Mouse (Mus musculus) limb, embryonic 15.5 days (tissue): ENCODE data around the gene Tbxa2r. TPM values are rescaled to one million over a fixed set of nuclear protein-coding genes. Genes with fewer than 3 reads are reported as not detected.

Experiments
- ATAC-seq: fragments of 200-750 bp; cut with Nextera tagmentation; 2 replicates; pipeline ENCODE4 v1.8.0; 2017; ENCODE audit warnings: low read depth, moderate TSS enrichment; ENCODE audit not compliant: insufficient number of reproducible peaks, low FRiP score, low TSS enrichment
- H3K27ac ChIP-seq: fragments of 300-500 bp; sonication (generic); 2 replicates; pipeline ENCODE4 v1.5.1; 2015; ENCODE audit warnings: moderate library complexity, mild to moderate bottlenecking, inconsistent platforms
- H3K27me3 ChIP-seq: fragments of 300-500 bp; sonication (generic); 2 replicates; pipeline ENCODE4 v1.6.1; 2015; ENCODE audit warnings: inconsistent platforms
- H3K36me3 ChIP-seq: fragments of 300-500 bp; sonication (generic); 2 replicates; pipeline ENCODE4 v1.6.1; 2015; ENCODE audit warnings: inconsistent platforms
- H3K4me1 ChIP-seq: fragments of 300-500 bp; sonication (generic); 2 replicates; pipeline ENCODE4 v1.6.1; 2015; ENCODE audit warnings: inconsistent platforms
- H3K4me2 ChIP-seq: fragments of 300-500 bp; sonication (generic); 2 replicates; pipeline ENCODE4 v1.6.1; 2015; ENCODE audit warnings: mild to moderate bottlenecking, inconsistent platforms
- H3K4me3 ChIP-seq: fragments of 300-500 bp; sonication (generic); 2 replicates; pipeline ENCODE4 v1.5.1; 2015; ENCODE audit warnings: mild to moderate bottlenecking, inconsistent platforms
- H3K9ac ChIP-seq: fragments of 300-500 bp; sonication (generic); 2 replicates; pipeline ENCODE4 v1.6.1; 2015; ENCODE audit warnings: inconsistent platforms
- H3K9me3 ChIP-seq: fragments of 300-500 bp; sonication (generic); 2 replicates; pipeline ENCODE4 v1.6.1; 2016; ENCODE audit warnings: inconsistent platforms
- WGBS: fragments of 180-500 bp; shearing (Covaris S2); methylation state at CpG from one replicate; pipeline ENCODE4 v1.1.7; 2015; 5-methylcytosine and 5-hydroxymethylcytosine counted together
- polyA plus RNA-seq: library from polyadenylated mRNA; unstranded; fragments of >200 nt; fragmentation: Nextera tagmentation; extraction: Ambion mirVana; gene quantifications from 2 replicates; pipeline ENCODE4 v1.2.1, GENCODE M21; 2015

The Tbxa2r gene
- polyA plus RNA-seq, 1 experiment from 2014 or later, result 11.9 TPM

GRCm38 (mm10) chr10:81291511-81292104 is 36.9 kb upstream of the Tbxa2r start, which contains the start of gene Tjp3:
Tjp3 (minus strand) TSS chr10:81291581.
- H3K4me2 ChIP-seq, result peak within 1 kb of the TSS; percentile 10; the same call in 1 of the 2 replicates
- peaks cover 44% of the 10 kb centered on the region for H3K4me1 ChIP-seq
- H3K9ac ChIP-seq, result no peak within 1 kb of the TSS
- peaks cover 11% of the 10 kb centered on the region; the same call in 1 of the 2 replicates for H3K36me3 ChIP-seq
- 65% methylated on average over 9 of the region's 9 CpGs for WGBS
- no peaks in the 10 kb centered on the region for H3K9me3 ChIP-seq
- peak within 1 kb of the TSS; percentile 86 for H3K4me3 ChIP-seq
- peaks cover 32% of the 10 kb centered on the region for H3K27me3 ChIP-seq
- ATAC-seq, result no peak
- H3K27ac ChIP-seq, result peak within 1 kb of the TSS; percentile 50; the same call in 1 of the 2 replicates

- Histone ChIP-seq H3K36me3 (peaks cover 12% of the 10 kb centered on the region; the same call in 1 of the 2 replicates), H3K27me3 (peaks cover 24% of the 10 kb centered on the region), H3K4me2 (peak within 1 kb of the TSS; percentile 79), H3K27ac (peak within 1 kb of the TSS; percentile 91), H3K9ac (peak within 1 kb of the TSS; percentile 74), H3K4me3 (peak within 1 kb of the TSS; percentile 86), H3K4me1 (peaks cover 50% of the 10 kb centered on the region), H3K9me3 (no peaks in the 10 kb centered on the region)
- ATAC-seq, result peak; percentile 95
- under 1% methylated on average over 67 of the region's 80 CpGs for WGBS
Measured at GRCm38 (mm10) chr10:81292554-81293333, 35.8 kb upstream of the Tbxa2r start, which contains the start of gene Pip5k1c. Pip5k1c (plus strand) TSS chr10:81292963.

- WGBS, result 5% methylated on average over 25 of the region's 25 CpGs
- ATAC-seq, result no peak
- peaks cover 57% of the 10 kb centered on the region for H3K4me1 ChIP-seq
Measured at GRCm38 (mm10) chr10:81293334-81294030, 35.0 kb upstream of the Tbxa2r start.

DNA sequence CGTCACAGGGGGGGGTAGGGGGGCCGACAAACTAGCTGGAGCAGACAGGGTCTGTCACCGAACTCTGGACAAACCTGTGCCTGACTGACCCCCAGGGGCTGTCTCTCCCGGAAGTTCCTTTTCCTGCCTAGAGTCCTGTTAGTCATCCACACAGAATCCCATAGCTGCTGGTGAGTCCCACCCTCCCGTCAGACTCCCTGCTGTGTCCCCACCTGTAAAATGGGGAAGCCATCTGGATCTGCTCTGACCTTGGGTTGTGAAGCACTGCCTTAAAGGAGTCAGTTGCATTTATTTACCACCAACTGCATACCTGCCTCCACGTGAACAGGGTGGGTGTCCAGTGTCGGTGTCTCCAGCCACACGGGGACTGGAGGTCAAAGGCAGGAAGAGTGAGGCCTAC is 34.1 kb upstream of the Tbxa2r start:
- Histone ChIP-seq H3K4me3 (peak overlapping the region; percentile 86), H3K27ac (no peak overlapping the region), H3K4me2 (peak overlapping the region; percentile 79), H3K4me1 (peaks cover 55% of the 10 kb centered on the region), H3K27me3 (peaks cover 19% of the 10 kb centered on the region), H3K9ac (peak overlapping the region; percentile 74; the same call in 1 of the 2 replicates), H3K36me3 (peaks cover 12% of the 10 kb centered on the region; the same call in 1 of the 2 replicates), H3K9me3 (no peaks in the 10 kb centered on the region)
- WGBS, result 36% methylated on average over 8 of the region's 8 CpGs
- no peak for ATAC-seq

More at GRCm38 (mm10) chr10:81293334-81294030, 35.0 kb upstream of the Tbxa2r start:
- peak overlapping the region; percentile 79 for H3K4me2 ChIP-seq
- H3K9ac ChIP-seq, result peak overlapping the region; percentile 74
- peaks cover 12% of the 10 kb centered on the region; the same call in 1 of the 2 replicates for H3K36me3 ChIP-seq
- H3K27me3 ChIP-seq, result peaks cover 21% of the 10 kb centered on the region
- H3K27ac ChIP-seq, result peak overlapping the region; percentile 91
- H3K4me3 ChIP-seq, result peak overlapping the region; percentile 86
- H3K9me3 ChIP-seq, result no peaks in the 10 kb centered on the region

DNA sequence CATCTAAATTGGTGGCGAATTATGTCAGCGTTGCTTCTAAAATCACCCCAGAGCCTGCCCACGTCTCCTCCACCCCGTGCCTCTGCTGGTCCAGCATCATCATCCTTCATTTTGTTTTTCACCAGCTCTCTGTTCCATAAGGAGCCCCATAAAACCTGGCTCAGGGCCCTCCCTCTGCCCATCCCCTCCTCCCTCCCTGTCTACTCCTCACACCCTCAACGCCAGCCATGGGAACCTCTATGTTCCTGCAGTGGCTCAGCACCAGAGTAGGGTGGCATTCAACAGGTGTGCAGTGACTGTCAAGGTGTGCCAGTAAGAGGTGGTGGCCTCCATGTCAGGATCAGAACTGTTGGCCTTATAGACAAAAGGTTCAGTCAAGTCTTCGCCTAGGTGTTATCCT is 33.3 kb upstream of the Tbxa2r start:
- Histone ChIP-seq H3K9me3 (no peaks in the 10 kb centered on the region), H3K27ac (no peak overlapping the region), H3K9ac (0 out of 2 replicates have a peak overlapping the region, but pooled peaks have one; percentile 7), H3K27me3 (peaks cover 13% of the 10 kb centered on the region), H3K4me1 (peaks cover 52% of the 10 kb centered on the region), H3K4me3 (no peak overlapping the region), H3K36me3 (peaks cover 12% of the 10 kb centered on the region; the same call in 1 of the 2 replicates), H3K4me2 (no peak overlapping the region)
- 88% methylated on average over 6 of the region's 6 CpGs for WGBS
- no peak for ATAC-seq

DNA sequence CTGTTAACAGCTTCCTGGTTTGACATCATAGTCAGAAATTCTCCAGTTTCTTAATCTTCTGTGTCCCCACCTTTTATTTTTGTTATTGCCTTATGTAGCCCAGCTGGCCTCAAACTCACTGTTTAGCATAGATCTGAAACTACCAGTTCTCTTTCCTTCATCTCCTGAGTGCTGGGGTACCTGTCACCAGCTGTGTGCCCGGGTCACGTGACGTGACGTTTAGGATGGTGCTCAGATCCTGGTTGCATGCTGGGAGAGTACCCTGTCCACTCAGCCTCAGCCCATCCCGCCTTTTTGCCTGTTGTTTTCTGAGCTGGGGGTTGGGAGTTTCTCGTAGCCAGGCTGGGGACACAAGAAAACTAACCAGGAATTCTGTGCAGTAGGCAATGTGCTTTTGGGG is 31.3 kb upstream of the Tbxa2r start:
- Histone ChIP-seq H3K27me3 (no peaks in the 10 kb centered on the region), H3K9ac (no peak overlapping the region), H3K36me3 (peaks cover 12% of the 10 kb centered on the region; the same call in 1 of the 2 replicates)

DNA sequence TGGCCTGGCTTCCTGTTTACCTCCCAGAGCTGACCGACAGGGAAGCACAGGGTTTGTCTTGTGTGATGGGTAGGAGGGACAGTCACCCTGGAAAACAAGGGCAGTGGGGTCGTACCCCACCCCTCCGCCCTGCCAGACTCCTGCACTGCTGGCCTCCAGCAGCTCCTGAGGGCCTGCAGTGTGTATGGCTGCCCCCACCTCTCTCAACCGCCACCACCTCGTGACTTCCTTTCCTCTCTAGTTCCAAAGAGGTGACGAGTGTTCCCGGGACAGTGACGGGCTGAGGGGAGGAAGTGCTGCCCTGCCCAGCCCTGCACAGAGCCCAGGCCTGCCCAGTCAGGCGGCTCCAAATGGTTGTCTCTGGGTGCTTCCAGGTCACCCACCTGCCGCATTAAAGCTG is 30.7 kb upstream of the Tbxa2r start:
- no peak overlapping the region for H3K4me3 ChIP-seq
- ATAC-seq, result no peak
- 0 out of 2 replicates have a peak overlapping the region, but pooled peaks have one; percentile 47 for H3K27ac ChIP-seq
- no peak overlapping the region for H3K4me2 ChIP-seq
- no peak overlapping the region for H3K9ac ChIP-seq
- H3K27me3 ChIP-seq, result no peaks in the 10 kb centered on the region
- no peaks in the 10 kb centered on the region for H3K9me3 ChIP-seq
- peaks cover 12% of the 10 kb centered on the region; the same call in 1 of the 2 replicates for H3K36me3 ChIP-seq
- WGBS, result 59% methylated on average over 10 of the region's 10 CpGs
- H3K4me1 ChIP-seq, result peaks cover 49% of the 10 kb centered on the region

More for the DNA sequence above, 31.3 kb upstream of the Tbxa2r start:
- H3K4me1 ChIP-seq, result peaks cover 43% of the 10 kb centered on the region
- ATAC-seq, result no peak
- 86% methylated on average over 6 of the region's 6 CpGs for WGBS
- no peaks in the 10 kb centered on the region for H3K9me3 ChIP-seq
- no peak overlapping the region for H3K4me2 ChIP-seq
- H3K4me3 ChIP-seq, result no peak overlapping the region
- 0 out of 2 replicates have a peak overlapping the region, but pooled peaks have one; percentile 47 for H3K27ac ChIP-seq

- Histone ChIP-seq H3K4me2 (no peak overlapping the region), H3K36me3 (peaks cover 12% of the 10 kb centered on the region; the same call in 1 of the 2 replicates), H3K9me3 (no peaks in the 10 kb centered on the region), H3K4me1 (peaks cover 54% of the 10 kb centered on the region), H3K27me3 (no peaks in the 10 kb centered on the region), H3K4me3 (no peak overlapping the region), H3K27ac (no peak overlapping the region), H3K9ac (no peak overlapping the region)
- ATAC-seq, result no peak
- 92% methylated on average over 17 of the region's 17 CpGs for WGBS
Measured at GRCm38 (mm10) chr10:81298369-81299100, 30.0 kb upstream of the Tbxa2r start.

GRCm38 (mm10) chr10:81299585-81300351 is 28.8 kb upstream of the Tbxa2r start:
- no peak overlapping the region for H3K9ac ChIP-seq
- no peak overlapping the region for H3K27ac ChIP-seq
- no peak overlapping the region for H3K4me3 ChIP-seq
- WGBS, result 89% methylated on average over 14 of the region's 14 CpGs
- H3K36me3 ChIP-seq, result peaks cover 12% of the 10 kb centered on the region; the same call in 1 of the 2 replicates
- H3K27me3 ChIP-seq, result no peaks in the 10 kb centered on the region
- no peak for ATAC-seq
- no peaks in the 10 kb centered on the region for H3K9me3 ChIP-seq
- H3K4me1 ChIP-seq, result peaks cover 48% of the 10 kb centered on the region
- no peak overlapping the region for H3K4me2 ChIP-seq

DNA sequence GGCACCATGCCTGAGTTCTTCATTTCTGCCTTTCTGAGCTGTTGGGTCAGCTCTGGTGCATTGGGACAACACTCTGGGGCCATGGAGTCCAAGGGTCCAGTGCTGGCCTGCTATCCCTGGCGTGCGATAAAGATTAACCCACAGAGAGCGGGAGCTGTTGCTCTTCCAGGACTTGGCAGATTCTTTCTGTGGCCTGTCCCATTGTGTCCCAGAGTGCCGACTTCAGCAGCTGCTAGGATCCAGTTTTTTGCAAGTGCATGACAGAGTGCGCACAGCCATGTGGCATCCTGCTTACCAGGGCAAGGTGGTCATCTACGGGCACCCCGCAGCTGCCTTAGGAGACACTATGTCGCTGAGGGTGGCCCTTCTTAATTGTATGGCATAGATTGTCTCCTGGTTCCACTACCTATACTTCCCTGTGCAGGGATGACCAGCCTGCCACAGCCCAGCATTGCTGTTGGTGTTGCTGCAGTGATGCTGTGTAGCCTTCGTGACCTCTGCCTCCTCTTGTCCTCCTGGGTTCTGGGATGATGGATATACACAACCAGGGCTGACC is 28.1 kb upstream of the Tbxa2r start:
- H3K4me2 ChIP-seq, result no peak overlapping the region
- WGBS, result 86% methylated on average over 9 of the region's 9 CpGs
- no peaks in the 10 kb centered on the region for H3K9me3 ChIP-seq
- peaks cover 11% of the 10 kb centered on the region; the same call in 1 of the 2 replicates for H3K36me3 ChIP-seq
- H3K27me3 ChIP-seq, result no peaks in the 10 kb centered on the region
- no peak overlapping the region for H3K27ac ChIP-seq
- ATAC-seq, result no peak
- no peak overlapping the region for H3K9ac ChIP-seq
- peaks cover 42% of the 10 kb centered on the region for H3K4me1 ChIP-seq
- no peak overlapping the region for H3K4me3 ChIP-seq
